Mouse (Mus musculus) cerebellum, postnatal 10 days (tissue): Measurements from ENCODE around the gene Eaf2.
A peak's percentile ranks its signal among the peaks of the same experiment; 100 is the strongest.
"Not testable (repeated sequence)": the region's sequence is repeated elsewhere in the genome, so short reads cannot be mapped to it uniquely, and the experiment has no call there.

ENCODE experiments used
- DNase-seq, 2 experiments: peaks; one replicate each; pipeline ENCODE4 v3.0.0; 2021; ENCODE audit warnings: mixed read lengths in 2 of 2

Eaf2 gene

GRCm38 (mm10) chr16:36874583-36875275 is at the start of gene Eaf2, which contains the start of gene Golgb1:
TSS of gene Eaf2 (minus strand) at chr16:36875003.
TSS of gene Golgb1 (plus strand) at chr16:36875140.
- peak; percentile 97 for DNase-seq

GRCm38 (mm10) chr16:36924312-36924711 is 49.5 kb upstream of the Eaf2 start:
- DNase-seq: no peak

DNA sequence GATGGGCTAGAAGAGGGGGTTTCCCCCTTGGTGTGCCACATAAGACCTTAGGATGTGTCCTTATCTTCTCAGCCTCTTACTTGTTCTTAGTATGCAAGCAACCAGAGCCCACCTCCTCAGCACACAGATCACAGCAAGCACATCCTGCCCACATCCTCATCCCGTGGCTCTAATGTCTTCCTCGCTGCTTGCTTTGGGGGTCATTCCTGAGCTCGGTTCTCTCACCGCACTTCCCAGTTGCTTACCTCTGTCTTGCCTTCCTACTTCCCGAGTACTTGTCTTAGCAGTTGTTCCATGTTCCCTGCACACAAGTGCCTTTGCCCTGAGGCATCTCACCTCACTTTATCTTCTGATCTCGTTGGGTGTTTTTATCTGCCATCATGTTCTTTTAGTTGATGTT is 47.2 kb upstream of the Eaf2 start:
- DNase-seq: no peak

- DNase-seq: no peak
These were observed 46.3 kb upstream of the Eaf2 start for GRCm38 (mm10) chr16:36921067-36921613.

- no peak for DNase-seq
These were observed 45.6 kb upstream of the Eaf2 start for GRCm38 (mm10) chr16:36920410-36920809.

DNA sequence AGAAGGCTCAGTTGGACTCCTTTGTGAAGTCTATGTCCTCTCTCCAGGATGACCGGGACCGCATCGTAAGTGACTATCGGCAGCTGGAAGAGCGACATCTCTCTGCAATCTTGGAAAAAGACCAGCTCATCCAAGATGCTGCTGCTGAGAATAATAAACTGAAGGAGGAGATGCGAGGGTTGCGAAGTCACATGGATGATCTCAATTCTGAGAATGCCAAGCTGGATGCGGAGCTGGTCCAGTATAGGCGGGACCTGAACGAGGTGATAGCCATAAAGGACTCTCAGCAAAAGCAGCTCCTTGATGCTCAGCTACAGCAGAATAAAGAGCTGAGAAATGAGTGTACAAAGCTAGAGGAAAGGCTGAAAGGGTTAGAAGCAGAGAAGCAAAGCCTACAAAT is 43.7 kb upstream of the Eaf2 start:
- no peak for DNase-seq

DNA sequence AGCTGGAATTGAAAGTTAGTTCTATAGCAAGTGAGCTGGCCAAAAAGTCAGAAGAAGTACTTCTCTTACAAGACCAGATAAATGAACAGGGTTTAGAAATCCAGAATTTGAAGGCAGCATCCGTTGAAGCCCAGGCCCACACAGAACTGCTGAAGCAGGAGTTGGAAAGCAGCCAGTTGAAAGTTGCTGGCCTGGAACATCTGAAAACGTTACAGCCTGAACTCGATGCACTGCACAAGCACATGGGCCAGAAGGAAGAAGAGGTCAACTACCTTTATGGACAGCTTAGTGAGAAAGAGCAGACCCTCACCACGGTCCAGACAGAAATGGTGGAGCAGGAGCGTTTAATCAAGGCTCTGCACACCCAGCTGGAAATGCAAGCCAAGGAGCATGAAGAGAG is 39.4 kb upstream of the Eaf2 start:
- no peak for DNase-seq

DNA sequence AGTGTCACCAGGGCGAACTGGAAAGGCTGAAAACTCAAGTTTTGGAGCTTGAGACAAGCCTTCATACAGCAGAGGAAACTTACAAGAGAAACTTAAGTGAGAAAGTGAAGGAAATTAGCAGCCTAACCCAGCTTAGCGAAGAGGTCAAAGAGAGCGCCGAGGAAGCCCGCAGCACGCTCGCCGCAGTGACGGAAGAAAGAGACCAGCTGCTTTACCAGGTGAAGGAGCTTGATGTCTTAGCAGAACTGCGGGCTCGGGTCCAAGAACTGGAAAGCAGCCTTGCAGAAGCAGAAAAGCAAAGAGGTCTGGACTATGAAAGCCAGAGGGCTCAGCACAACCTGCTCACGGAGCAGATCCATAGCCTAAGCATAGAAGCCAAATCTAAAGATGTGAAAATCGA is 37.5 kb upstream of the Eaf2 start:
- peak in 1 of 2 experiments; percentile 13 for DNase-seq

DNA sequence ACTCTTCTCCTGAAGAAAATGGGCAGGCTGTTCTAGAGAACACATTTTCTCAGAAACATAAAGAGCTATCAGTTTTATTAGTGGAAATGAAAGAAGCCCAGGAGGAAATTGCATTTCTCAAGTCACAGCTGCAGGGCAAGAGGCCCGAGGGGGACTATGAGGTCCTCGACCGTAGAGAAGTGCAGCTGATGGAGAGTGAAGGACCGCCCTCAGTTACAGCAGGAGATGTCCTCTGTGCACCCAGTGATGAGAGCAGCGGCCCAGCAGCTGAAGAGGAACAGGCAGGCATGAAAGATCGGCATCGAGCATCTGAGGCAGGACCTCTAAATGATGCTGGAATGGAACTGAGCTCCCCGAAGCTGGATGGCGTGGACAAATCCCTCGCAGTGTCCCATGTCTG is 37.1 kb upstream of the Eaf2 start:
- no peak for DNase-seq

DNA sequence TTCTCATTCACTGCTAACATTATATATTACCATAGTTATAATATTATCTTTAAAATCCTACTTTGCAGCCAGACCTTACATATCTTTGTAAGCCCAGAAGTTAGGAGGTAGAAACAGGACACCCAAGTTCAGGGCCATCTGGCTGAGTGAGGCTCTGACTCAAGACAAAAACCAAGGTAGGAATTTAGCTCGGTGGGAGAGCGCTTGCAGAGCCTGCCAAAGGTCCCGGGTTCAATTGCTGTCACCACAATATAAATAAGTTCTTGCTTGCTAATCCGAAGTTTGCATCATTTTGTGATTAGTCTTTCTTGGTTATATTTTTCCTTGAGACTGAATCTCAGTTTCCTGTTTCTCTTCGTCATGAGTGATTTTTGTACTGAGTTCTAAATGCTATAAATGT is 28.4 kb upstream of the Eaf2 start:
- DNase-seq: no peak

- no peak for DNase-seq
These were observed 21.9 kb upstream of the Eaf2 start for GRCm38 (mm10) chr16:36896712-36897111.

DNA sequence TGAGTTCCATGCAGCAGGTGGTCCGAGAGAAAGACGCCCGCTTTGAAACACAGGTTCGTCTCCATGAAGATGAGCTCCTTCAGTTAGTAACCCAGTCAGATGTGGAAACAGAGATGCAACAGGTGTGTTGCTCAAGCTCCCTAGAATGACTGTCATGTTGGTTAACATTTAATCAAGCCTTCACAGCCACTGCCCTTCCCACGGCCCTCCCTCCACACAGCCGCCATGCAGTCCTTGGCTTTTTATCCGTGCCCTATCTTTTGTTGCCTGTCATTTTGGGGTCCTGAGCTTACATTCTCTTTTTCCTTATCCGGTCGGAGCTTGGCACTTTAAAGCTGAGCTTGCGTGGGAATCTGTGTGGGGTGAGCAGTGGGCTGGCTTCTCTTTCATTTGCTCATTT is 18.5 kb upstream of the Eaf2 start:
- no peak for DNase-seq

DNA sequence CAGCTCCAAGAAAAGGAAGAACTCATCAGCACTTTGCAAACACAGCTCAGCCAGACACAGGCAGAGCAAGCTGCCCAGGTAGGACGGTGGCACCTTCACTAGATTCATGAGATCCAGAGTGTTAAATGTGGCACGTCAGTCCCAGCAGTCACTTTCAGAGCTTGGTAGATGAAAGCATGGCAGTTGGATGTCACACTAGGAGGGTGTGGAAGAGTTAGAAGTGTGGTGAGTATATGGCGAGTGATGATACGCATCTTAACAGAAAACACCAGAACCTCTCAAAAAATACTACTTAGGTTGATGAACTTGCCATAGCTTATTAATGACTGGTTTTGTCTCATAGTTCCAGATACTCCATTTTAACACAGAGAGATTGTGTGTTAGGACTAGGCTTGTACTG is 16.6 kb upstream of the Eaf2 start:
- no peak for DNase-seq

DNA sequence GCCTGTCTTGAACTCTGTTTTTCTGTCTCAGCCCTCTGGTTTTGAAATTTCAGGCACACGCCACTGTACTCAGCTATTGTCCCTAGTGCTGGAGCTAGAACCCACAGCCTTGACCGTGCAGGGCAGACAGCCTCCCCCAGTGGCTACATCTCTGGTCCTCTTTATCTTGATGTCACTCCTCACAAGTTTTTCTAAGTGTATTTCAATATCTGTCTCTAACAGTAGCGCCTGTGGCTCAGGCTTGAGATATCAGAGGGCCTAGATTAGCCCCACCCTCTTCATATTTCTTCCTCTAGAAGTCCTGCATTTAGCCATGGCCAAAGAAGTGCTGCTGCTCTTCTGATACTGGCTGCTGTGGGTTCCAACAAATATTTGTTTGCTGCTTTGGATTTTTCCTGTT is 15.8 kb upstream of the Eaf2 start:
- DNase-seq: no peak

GRCm38 (mm10) chr16:36887546-36887945 is 12.7 kb upstream of the Eaf2 start:
- peak; percentile 9 to 17 for DNase-seq

GRCm38 (mm10) chr16:36885912-36886311 is 11.1 kb upstream of the Eaf2 start:
- no peak for DNase-seq

GRCm38 (mm10) chr16:36884881-36885280 is 10.1 kb upstream of the Eaf2 start:
- peak; percentile 70 to 80 for DNase-seq

- DNase-seq: peak; percentile 76 to 82
These were observed 8.0 kb upstream of the Eaf2 start for GRCm38 (mm10) chr16:36882737-36883343.

DNA sequence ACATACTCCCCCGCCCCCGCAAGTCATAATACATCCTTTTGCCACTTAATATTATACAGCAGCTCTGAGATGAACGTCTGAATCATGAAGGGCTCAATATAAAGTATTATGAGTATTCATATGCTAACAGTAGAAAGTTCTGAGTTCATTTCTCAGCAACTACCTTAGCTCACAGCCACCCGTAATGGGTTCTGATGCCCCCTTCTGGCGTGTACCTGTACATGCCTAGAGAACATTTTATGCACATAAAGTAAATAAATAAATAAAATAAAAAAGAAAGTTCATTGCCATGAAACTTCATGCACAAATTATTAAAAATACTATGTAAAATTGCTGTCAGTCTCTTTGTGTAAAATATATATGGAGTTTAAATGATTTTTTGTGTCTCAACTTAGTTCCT is 2.5 kb upstream of the Eaf2 start:
- DNase-seq: peak in 1 of 2 experiments; percentile 3

DNA sequence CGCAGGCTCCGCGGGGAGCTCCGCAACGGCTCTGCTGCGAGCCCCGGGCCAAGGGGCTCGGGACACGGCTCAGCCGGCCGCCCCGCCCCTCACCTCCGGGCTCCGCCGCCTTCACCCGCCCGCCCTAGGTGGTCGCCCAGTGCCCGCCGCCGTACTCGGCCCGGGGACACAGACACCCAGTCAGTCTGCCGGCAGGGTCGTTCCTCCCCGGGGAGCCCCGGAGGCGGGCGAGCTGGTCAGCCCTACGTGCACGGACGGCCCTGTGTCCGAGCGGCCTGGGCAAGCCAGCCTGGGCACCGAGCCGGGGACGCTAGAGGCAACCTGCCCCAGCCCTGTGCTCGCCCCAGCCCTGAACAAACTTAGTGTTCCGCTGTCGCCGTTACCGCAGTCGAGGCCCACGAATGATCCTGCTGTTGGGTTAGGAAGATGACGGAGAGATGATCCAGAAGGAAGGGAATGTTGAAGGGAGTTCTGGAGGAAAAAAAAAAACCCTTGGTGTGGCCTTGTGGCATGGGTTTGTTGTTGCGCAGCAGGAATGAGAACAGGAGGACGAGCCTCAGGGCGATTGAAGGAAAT is 561 bp upstream of the Eaf2 start:
- DNase-seq: peak; percentile 80 to 81

GRCm38 (mm10) chr16:36869442-36869841 is 5.4 kb downstream of the Eaf2 start:
- DNase-seq: no peak

DNA sequence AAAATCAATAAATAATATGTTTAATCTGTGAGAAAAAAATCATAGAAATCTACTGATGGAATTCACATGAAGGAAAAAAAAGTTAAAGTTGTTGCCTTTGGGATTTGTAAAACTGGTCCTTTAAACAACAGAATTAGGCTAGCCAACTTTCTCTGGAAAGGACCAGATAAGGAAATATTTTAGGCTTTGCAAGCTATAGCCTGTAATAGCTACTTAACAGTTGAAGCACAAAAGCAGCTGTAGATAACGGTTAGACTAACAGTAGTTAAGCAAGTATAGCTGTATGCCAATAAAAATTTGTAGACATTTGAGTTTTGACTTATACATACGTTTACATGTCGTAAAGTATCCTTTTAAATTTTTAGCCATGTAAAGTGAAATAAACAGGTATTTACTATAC is 11.2 kb downstream of the Eaf2 start:
- no peak for DNase-seq

DNA sequence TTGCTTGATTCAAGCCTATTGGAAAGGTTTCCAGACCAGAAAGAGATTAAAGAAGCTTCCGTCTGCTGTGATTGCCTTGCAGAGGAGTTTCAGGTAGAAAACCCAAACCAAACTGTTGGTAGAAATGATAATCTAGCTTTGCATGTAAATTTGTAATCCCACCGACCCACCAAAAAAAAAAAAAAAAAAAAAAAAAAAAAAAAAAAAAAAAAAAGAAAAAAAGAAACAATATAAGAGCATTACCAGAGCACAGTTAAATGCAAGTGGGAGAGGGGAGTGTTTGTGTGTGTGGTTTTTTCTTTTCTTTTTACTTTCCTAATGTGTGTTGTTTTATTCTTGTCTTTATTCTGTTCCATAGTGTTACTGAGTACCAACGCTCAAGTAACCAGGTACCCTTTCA is 23.6 kb downstream of the Eaf2 start:
- no peak for DNase-seq

GRCm38 (mm10) chr16:36846894-36847293 is 27.9 kb downstream of the Eaf2 start:
- DNase-seq: not testable (repeated sequence)
